Mouse (Mus musculus) E14TG2a.4 (cell line): ENCODE measurements around the gene Trmt1.
A peak's percentile ranks its signal among the peaks of the same experiment; 100 is the strongest.

ENCODE experiments used
- CTCF ChIP-seq: conservative IDR thresholded peaks from 2 replicates; pipeline ENCODE4 v1.5.1; 2014; ENCODE audit warnings: low read length
- NANOG ChIP-seq: IDR thresholded peaks from 2 replicates; pipeline ENCODE4 v1.6.1; 2014; ENCODE audit warnings: borderline replicate concordance, low read length, mixed read lengths
- POU5F1 ChIP-seq: IDR thresholded peaks from 2 replicates; pipeline ENCODE4 v1.6.1; 2014; ENCODE audit warnings: low read length, borderline replicate concordance

DNA sequence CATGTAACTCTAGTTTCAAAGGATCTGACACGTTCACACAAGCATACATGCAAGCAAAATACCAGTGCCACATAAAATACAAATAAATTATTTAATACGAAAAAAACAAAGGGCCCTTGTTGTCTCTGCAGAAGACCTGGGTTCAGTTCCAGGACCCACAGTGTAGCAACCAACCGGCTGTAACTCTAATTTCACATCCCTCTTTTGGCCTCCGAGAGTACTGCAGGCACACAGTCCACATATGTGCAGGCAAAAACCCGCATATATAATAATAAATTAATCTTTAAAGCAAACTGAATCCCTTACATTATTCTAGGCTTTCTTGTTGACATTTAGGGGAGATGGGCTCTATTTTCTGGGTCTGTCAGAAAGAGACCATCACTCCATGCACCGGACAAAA, 39.3 kb upstream of the Trmt1 start:
- TF ChIP-seq CTCF = peak; percentile 32; the same call in 1 of the 2 replicates
- no peak for TF ChIP-seq POU5F1
- TF ChIP-seq NANOG = no peak
